In genomic region chr4:43031237-43031995, GRCm38 (mm10) we compare ENCODE assay signal across 8 mouse cellular contexts. TPM values are rescaled to one million over a fixed set of nuclear protein-coding genes. Genes with fewer than 3 reads are reported as not detected.
DNase-seq lines count a peak whose midpoint lies in the region; ATAC-seq and TF ChIP-seq lines count a peak whose summit lies in the region.

Gene Stoml2, minus strand, starts transcription at chr4:43031710.

- TF ChIP-seq POLR2A in MEL (IDR thresholded peaks at IDR 0.05; ENCODE audit: control insufficient read depth in 1 of 2, insufficient read depth in 1 of 2, low read depth in 1 of 2, low read length in 2 of 2, poor library complexity in 1 of 2): peak; percentile 49 to 82; a peak in 3 of 4 replicates
- TF ChIP-seq POLR2A in cerebellum, adult 2 months (IDR thresholded peaks at IDR 0.05; ENCODE audit: borderline replicate concordance, insufficient read depth, low read length): peak; percentile 85

- H3K36me3 ChIP-seq in MEL (ENCODE audit: control insufficient read depth in 1 of 2, insufficient read depth in 2 of 2, low read length in 2 of 2): peaks cover 1 to 5% of the 10 kb centered on the region in 2 experiments; a peak in 3 of 4 replicates
- peaks cover 37% of the 10 kb centered on the region for H3K36me3 ChIP-seq in lung, embryonic 16.5 days (ENCODE audit: control insufficient read depth, insufficient read depth, low read length)

- peak in 1 of 2 experiments; percentile 25; a peak in 1 of 4 replicates for TF ChIP-seq EP300 in MEL (IDR thresholded peaks at IDR 0.05; ENCODE audit: low read depth in 1 of 2, low read length in 2 of 2)

- peak within 1 kb of the TSS; percentile 92 for H3K4me2 ChIP-seq in lung, embryonic 16.5 days (ENCODE audit: low read depth, low read length)

- H3K27ac ChIP-seq in MEL (ENCODE audit: control insufficient read depth, low read depth, low read length): peak within 1 kb of the TSS; percentile 75
- peak within 1 kb of the TSS; percentile 76 for H3K27ac ChIP-seq in cerebellum, adult 2 months (ENCODE audit: insufficient read depth, low read length)
- H3K27ac ChIP-seq in lung, embryonic 16.5 days (ENCODE audit: low read length): peak within 1 kb of the TSS; percentile 89

- peak within 1 kb of the TSS; percentile 84 to 93 for H3K4me3 ChIP-seq in MEL (ENCODE audit: control insufficient read depth in 1 of 2, insufficient read depth in 1 of 2, low read depth in 2 of 2, low read length in 2 of 2)
- H3K4me3 ChIP-seq in cerebellum, adult 2 months (replicated peaks; ENCODE audit: insufficient read depth, low read depth, low read length): peak within 1 kb of the TSS; percentile 91
- H3K4me3 ChIP-seq in lung, embryonic 16.5 days (ENCODE audit: low read length): peak within 1 kb of the TSS; percentile 86

- DNase-seq in MEL (ENCODE audit: low read depth, low spot score): peak; percentile 96
- DNase-seq in cerebellum, adult 2 months: peak; percentile 94 to 95
- peak; percentile 91 for DNase-seq in forelimb bud, embryonic 11.5 days (ENCODE audit: low read depth, low spot score)
- peak; percentile 86 for DNase-seq in layer of hippocampus, adult 9-10 months (ENCODE audit: low spot score)
- DNase-seq in ovary, postnatal 10 days (ENCODE audit: low spot score): peak; percentile 82
- DNase-seq in thymus, postnatal 10 days (ENCODE audit: low spot score in 2 of 2): peak; percentile 88 to 89

- H3K27me3 ChIP-seq in MEL (ENCODE audit: control insufficient read depth in 1 of 2, insufficient read depth in 2 of 2, low read length in 2 of 2): no peaks in the 10 kb centered on the region
- H3K27me3 ChIP-seq in cerebellum, adult 2 months (ENCODE audit: control insufficient read depth, insufficient read depth, low read length): no peaks in the 10 kb centered on the region
- no peaks in the 10 kb centered on the region for H3K27me3 ChIP-seq in lung, embryonic 16.5 days (ENCODE audit: control insufficient read depth, insufficient read depth, low read depth, low read length)

- TF ChIP-seq CTCF in MEL (IDR thresholded peaks at IDR 0.05 in 2 of 3, conservative IDR thresholded peaks at IDR 0.05 in 1 of 3; ENCODE audit: control insufficient read depth in 1 of 3, insufficient read depth in 1 of 3, low read depth in 2 of 3, low read length in 3 of 3, poor library complexity in 1 of 3, severe bottlenecking in 1 of 3): peak in 2 of 3 experiments; percentile 2 to 46; a peak in 2 of 6 replicates
- TF ChIP-seq CTCF in cerebellum, adult 2 months (IDR thresholded peaks at IDR 0.05; ENCODE audit: borderline replicate concordance, insufficient read depth, low read depth, low read length): peak; percentile 16; the same call in 1 of the 2 replicates

- H3K4me1 ChIP-seq in MEL (ENCODE audit: control insufficient read depth in 1 of 2, insufficient read depth in 2 of 2, low read length in 2 of 2): peaks cover 4 to 9% of the 10 kb centered on the region in 2 experiments; a peak in 3 of 4 replicates
- peaks cover 7% of the 10 kb centered on the region for H3K4me1 ChIP-seq in cerebellum, adult 2 months (ENCODE audit: control insufficient read depth, insufficient read depth, low read length)
- H3K4me1 ChIP-seq in lung, embryonic 16.5 days (replicated peaks; ENCODE audit: control insufficient read depth, insufficient read depth, low read length): peaks cover 15% of the 10 kb centered on the region

- ATAC-seq in hematopoietic stem cell, adult 5-6 weeks (replicated peaks in 1 of 2; ENCODE audit: insufficient read depth in 1 of 2, low FRiP score in 2 of 2, low TSS enrichment in 1 of 2, low read depth in 1 of 2, poor library complexity in 2 of 2, severe bottlenecking in 2 of 2): peak; percentile 98 to 99
- peak; percentile 98 for ATAC-seq in lung, embryonic 16.5 days (ENCODE audit: low read depth)

- under 1% methylated on average over 38 of the region's 38 CpGs for WGBS in cerebellum, adult 2 months
- WGBS in lung, embryonic 16.5 days: under 1% methylated on average over 38 of the region's 38 CpGs

- peak within 1 kb of the TSS; percentile 88 for H3K9ac ChIP-seq in MEL (ENCODE audit: control insufficient read depth, low read depth, low read length, poor library complexity, severe bottlenecking)
- peak within 1 kb of the TSS; percentile 96 for H3K9ac ChIP-seq in lung, embryonic 16.5 days (ENCODE audit: low read length)

- no peak for TF ChIP-seq RAD21 in MEL (IDR thresholded peaks at IDR 0.05; ENCODE audit: low read depth, low read length)

- H3K79me2 ChIP-seq in MEL (ENCODE audit: control insufficient read depth, insufficient read depth, low read length, poor library complexity): peaks cover 16% of the 10 kb centered on the region

- H3K9me3 ChIP-seq in MEL (replicated peaks; ENCODE audit: insufficient read depth, low read length): no peaks in the 10 kb centered on the region
- no peaks in the 10 kb centered on the region for H3K9me3 ChIP-seq in lung, embryonic 16.5 days (ENCODE audit: control insufficient read depth, low read length)

TF ChIP-seq in MEL, 35 proteins besides CTCF, POLR2A, EP300 and RAD21:
- no peak for TF ChIP-seq USF2 (IDR thresholded peaks at IDR 0.05; ENCODE audit: borderline replicate concordance in 1 of 2, insufficient read depth in 1 of 2, low read depth in 1 of 2, low read length in 2 of 2)
- peak; percentile 93 for TF ChIP-seq MAZ (IDR thresholded peaks at IDR 0.05; ENCODE audit: low read depth, low read length)
- peak; percentile 76; the same call in 1 of the 2 replicates for TF ChIP-seq MYC (IDR thresholded peaks at IDR 0.05; ENCODE audit: low read depth, low read length)
- TF ChIP-seq ZKSCAN1 (IDR thresholded peaks at IDR 0.05; ENCODE audit: low read depth, low read length): no peak
- TF ChIP-seq UBTF (IDR thresholded peaks at IDR 0.05; ENCODE audit: borderline replicate concordance, insufficient read depth, low read depth, low read length): no peak
- peak; percentile 89 for TF ChIP-seq TBP (IDR thresholded peaks at IDR 0.05; ENCODE audit: low read depth, low read length)
- no peak for TF ChIP-seq POLR2AphosphoS5 (IDR thresholded peaks at IDR 0.05; ENCODE audit: borderline replicate concordance, low read depth, low read length)
- peak; percentile 82 for TF ChIP-seq KAT2A (conservative IDR thresholded peaks at IDR 0.05; ENCODE audit: low read depth, low read length)
- TF ChIP-seq USF1 (IDR thresholded peaks at IDR 0.05; ENCODE audit: low read depth, low read length): peak; percentile 49; the same call in 1 of the 2 replicates
- peak; percentile 63; the same call in 1 of the 2 replicates for TF ChIP-seq MAX (IDR thresholded peaks at IDR 0.05; ENCODE audit: low read length)
- TF ChIP-seq MYB (IDR thresholded peaks at IDR 0.05; ENCODE audit: low read depth, low read length): no peak
- TF ChIP-seq JUND (IDR thresholded peaks at IDR 0.05; ENCODE audit: low read depth, low read length): no peak
- TF ChIP-seq CHD2 (IDR thresholded peaks at IDR 0.05; ENCODE audit: low read length): no peak
- peak; percentile 59; the same call in 1 of the 2 replicates for TF ChIP-seq CHD1 (IDR thresholded peaks at IDR 0.05; ENCODE audit: low read depth, low read length)
- peak; percentile 49 for TF ChIP-seq MXI1 (IDR thresholded peaks at IDR 0.05; ENCODE audit: low read depth, low read length)
- TF ChIP-seq TAL1 (IDR thresholded peaks at IDR 0.05; ENCODE audit: low read length): no peak
- TF ChIP-seq ELF1 (IDR thresholded peaks at IDR 0.05; ENCODE audit: low read depth, low read length): peak; percentile 79
- TF ChIP-seq POLR2AphosphoS2 (IDR thresholded peaks at IDR 0.05; ENCODE audit: low read length): peak; percentile 80
- peak; percentile 97 for TF ChIP-seq HCFC1 (IDR thresholded peaks at IDR 0.05; ENCODE audit: low read depth, low read length)
- TF ChIP-seq SIN3A (IDR thresholded peaks at IDR 0.05; ENCODE audit: low read length): peak; percentile 98
- no peak for TF ChIP-seq MAFK (IDR thresholded peaks at IDR 0.05; ENCODE audit: borderline replicate concordance, low read depth, low read length)
- TF ChIP-seq MEF2A (IDR thresholded peaks at IDR 0.05; ENCODE audit: extremely low read depth, insufficient replicate concordance, low read depth, low read length, poor library complexity, severe bottlenecking): no peak
- no peak for TF ChIP-seq RCOR1 (IDR thresholded peaks at IDR 0.05; ENCODE audit: low read depth, low read length)
- TF ChIP-seq NELFE (IDR thresholded peaks at IDR 0.05; ENCODE audit: low read depth, low read length): peak; percentile 94
- no peak for TF ChIP-seq GATA1 (IDR thresholded peaks at IDR 0.05; ENCODE audit: low read depth, low read length)
- peak; percentile 86 for TF ChIP-seq ETS1 (IDR thresholded peaks at IDR 0.05; ENCODE audit: low read depth, low read length)
- peak; percentile 62; the same call in 1 of the 2 replicates for TF ChIP-seq GABPA (IDR thresholded peaks at IDR 0.05; ENCODE audit: low read depth, low read length)
- no peak; the same call in 1 of the 2 replicates for TF ChIP-seq E2F4 (IDR thresholded peaks at IDR 0.05; ENCODE audit: borderline replicate concordance, low read depth, low read length)
- TF ChIP-seq BHLHE40 (IDR thresholded peaks at IDR 0.05; ENCODE audit: borderline replicate concordance, low read depth, low read length): no peak
- TF ChIP-seq ZC3H11A (IDR thresholded peaks at IDR 0.05; ENCODE audit: low read depth, low read length): no peak
- no peak for TF ChIP-seq NRF1 (IDR thresholded peaks at IDR 0.05; ENCODE audit: insufficient read depth, low read depth, low read length, poor library complexity, severe bottlenecking)
- peak; percentile 61 for TF ChIP-seq ZNF384 (IDR thresholded peaks at IDR 0.05; ENCODE audit: low read depth, low read length)
- peak; percentile 77 for TF ChIP-seq TCF12 (IDR thresholded peaks at IDR 0.05; ENCODE audit: low read depth, low read length)
- peak; percentile 82 for TF ChIP-seq ZMIZ1 (IDR thresholded peaks at IDR 0.05; ENCODE audit: low read depth, low read length)
- peak; percentile 13; the same call in 1 of the 2 replicates for TF ChIP-seq SMC3 (IDR thresholded peaks at IDR 0.05; ENCODE audit: low read depth, low read length)

RNA-seq across cellular contexts. Expression of gene Stoml2, which starts in this region (rescaled TPM):
- total RNA-seq in MEL (2012; rRNA removed): 384 and 391 TPM in 2 replicates
- 100 to 1,000 TPM in 1 of 2 experiments, not detected in 1; 480 TPM for polyA plus RNA-seq in MEL (2012; ENCODE audit: insufficient read depth in 1 of 2, insufficient read length in 2 of 2, low read depth in 1 of 2, low replicate concordance in 2 of 2, missing spikeins in 1 of 2)
- polyA plus RNA-seq in cerebellum, adult 2 months (2012; rRNA removed): 138 and 142 TPM in 2 replicates
- 94.2 and 140 TPM in 2 replicates for total RNA-seq in hematopoietic stem cell, adult 5-6 weeks (2017)
- 286 and 289 TPM in 2 replicates for polyA plus RNA-seq in lung, embryonic 16.5 days (2015; fragmentation: Nextera tagmentation; extraction: Ambion mirVana)

Comparison
In these comparisons a context has a peak if more than half of its experiments do, and no peak if none do; other contexts are left out.
1. Peak in every context shown above with its lines: DNase-seq, ATAC-seq, H3K4me3 ChIP-seq and H3K27ac ChIP-seq.